Mouse (Mus musculus) layer of hippocampus, adult 18-20 months (tissue): ENCODE results near the gene Tnnt2. TPM values are rescaled to one million over a fixed set of nuclear protein-coding genes. Genes with fewer than 3 reads are reported as not detected.

Experiments
- DNase-seq, 2 experiments: peaks; one replicate each; pipeline ENCODE4 v3.0.0; 2022; ENCODE audit warnings: low spot score in 2 of 2
- total RNA-seq, 2 experiments: library from RNA; stranded (reverse); gene quantifications; 2 replicates each; pipeline ENCODE4 v1.2.3; 2021

Gene Tnnt2
- total RNA-seq, 2 experiments from 2014 or later = 1.7 to 2.0 TPM

- no peak for DNase-seq
Measured at GRCm38 (mm10) chr1:135895367-135895766, 59.2 kb downstream of the Tnnt2 start.

GRCm38 (mm10) chr1:135899295-135899694, 63.1 kb downstream of the Tnnt2 start:
- no peak for DNase-seq

GRCm38 (mm10) chr1:135899991-135900515, 63.9 kb downstream of the Tnnt2 start:
- no peak for DNase-seq

Other genes with a start within 250 kb of the Tnnt2 start
- 10 to 100 TPM; 50.5 to 56.8 TPM for gene Nav1, start 229.1 kb upstream of the Tnnt2 start, total RNA-seq
- 100 to 1,000 TPM; 272 to 277 TPM for gene Csrp1, start 116.3 kb upstream of the Tnnt2 start, total RNA-seq
- 10 to 100 TPM; 13.2 to 13.9 TPM for gene Phlda3, start 70.2 kb upstream of the Tnnt2 start, total RNA-seq
- gene Tnni1, start 56.9 kb upstream of the Tnnt2 start, total RNA-seq = 1 to 10 TPM; 1.2 to 1.5 TPM
- 1 to 10 TPM; 1.0 to 1.3 TPM for gene Lad1, start 17.8 kb upstream of the Tnnt2 start, total RNA-seq
- not detected for gene Pkp1, start 82.9 kb downstream of the Tnnt2 start, total RNA-seq
- under 1 TPM; 0.23 to 0.59 TPM for gene Igfn1, start 170.0 kb downstream of the Tnnt2 start, total RNA-seq
- 10 to 100 TPM; 64.0 to 64.2 TPM for gene Tmem9, start 171.8 kb downstream of the Tnnt2 start, total RNA-seq
- not detected for gene Ascl5, start 214.4 kb downstream of the Tnnt2 start, total RNA-seq
- gene Cacna1s, start 216.4 kb downstream of the Tnnt2 start, total RNA-seq = 1 to 10 TPM in 1 of 2 experiments, under 1 TPM in 1; 0.91 to 1.1 TPM